Mouse (Mus musculus) lung, postnatal 10 days (tissue): ENCODE measurements at regions not wholly inside any gene's neighbourhood (a gene's known extent, or its start where the extent isn't known, plus 50 kb on each side); places are given as distances from the start of the nearest gene placed in this dataset.
"Not testable (repeated sequence)": the region's sequence is repeated elsewhere in the genome, so short reads cannot be mapped to it uniquely, and the experiment has no call there.

ENCODE experiments used
- DNase-seq: peaks from one replicate; pipeline ENCODE4 v3.0.0; 2021

DNA sequence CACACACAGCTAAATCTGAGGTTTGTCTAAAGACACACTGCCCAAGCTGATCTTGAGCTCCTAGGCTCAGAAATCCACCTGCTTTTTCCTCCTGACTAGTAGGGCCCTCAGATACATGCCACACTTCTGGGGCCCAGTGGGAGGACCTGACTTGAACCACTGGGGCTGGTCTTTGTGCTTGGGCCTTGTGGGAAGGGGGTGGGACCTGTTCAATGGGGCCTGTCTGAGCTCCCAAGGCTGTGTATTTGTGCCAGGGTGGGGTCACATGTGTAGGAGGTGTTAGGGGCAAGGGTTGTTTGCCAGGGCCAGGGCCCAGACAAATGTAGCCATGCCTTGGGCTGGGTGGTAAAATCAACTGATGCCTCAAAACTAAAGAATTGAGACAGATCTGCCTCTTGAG lies 56.8 kb downstream of the Gm8765 start:
- DNase-seq = not testable (repeated sequence)

DNA sequence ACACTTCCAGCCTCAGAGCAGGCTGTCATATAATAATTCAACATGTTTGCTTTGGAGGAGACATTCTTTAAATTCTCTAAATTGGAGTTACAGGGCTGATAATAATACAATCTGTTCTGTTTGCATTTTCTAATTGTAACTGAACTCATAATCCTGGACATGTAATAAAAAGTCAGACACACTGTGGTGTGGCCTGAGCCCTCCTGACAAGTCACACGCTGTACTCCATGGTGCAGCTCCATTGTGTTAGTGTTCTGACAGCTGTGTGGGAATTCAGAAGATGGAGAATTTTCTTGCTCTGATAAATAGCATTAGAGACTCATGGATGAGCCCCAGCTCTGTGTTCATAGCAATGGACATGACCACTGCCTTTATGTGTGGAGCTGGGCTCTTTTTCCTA lies 58.2 kb downstream of the Gm8765 start:
- not testable (repeated sequence) for DNase-seq

DNA sequence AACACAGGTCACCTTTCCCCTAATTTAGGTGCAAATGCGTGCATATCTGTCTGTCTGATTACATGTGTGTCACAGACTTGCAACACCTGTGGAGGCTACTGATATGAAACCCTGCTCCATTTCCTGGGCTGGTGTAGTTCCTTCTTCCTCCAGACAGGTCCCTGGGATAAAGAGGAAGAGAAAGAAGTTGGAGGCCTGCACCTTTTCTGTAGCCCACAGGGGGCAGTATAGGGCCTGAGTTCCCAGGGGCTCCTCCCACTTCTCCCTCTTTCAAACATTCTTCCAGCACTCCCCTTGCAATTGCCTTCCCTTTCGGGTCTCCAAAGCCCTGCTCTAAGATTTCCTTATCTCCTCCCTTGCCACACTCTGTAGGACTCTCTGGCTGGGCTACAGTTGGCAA lies 66.5 kb downstream of the Gm8765 start:
- no peak for DNase-seq

DNA sequence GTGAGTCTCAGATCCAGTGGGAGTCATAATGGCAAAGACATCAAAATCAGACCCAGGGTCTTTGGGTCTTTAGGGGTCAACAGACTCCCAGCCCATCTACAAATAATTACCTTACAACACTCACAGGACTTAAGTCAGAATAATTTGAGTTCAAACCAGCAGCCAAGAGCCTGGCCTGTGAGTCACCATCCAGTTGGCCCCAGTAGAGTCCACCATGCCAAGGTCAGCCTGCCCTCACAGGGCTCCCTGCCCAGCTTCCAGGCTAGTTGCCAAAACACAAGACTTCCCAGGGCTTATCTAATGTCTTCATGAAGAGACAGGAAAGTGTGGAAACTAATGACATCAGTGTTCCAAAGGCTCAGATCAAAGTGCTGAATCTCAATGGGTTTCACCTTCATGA lies 81.9 kb downstream of the Gm8765 start:
- DNase-seq = not testable (repeated sequence)

DNA sequence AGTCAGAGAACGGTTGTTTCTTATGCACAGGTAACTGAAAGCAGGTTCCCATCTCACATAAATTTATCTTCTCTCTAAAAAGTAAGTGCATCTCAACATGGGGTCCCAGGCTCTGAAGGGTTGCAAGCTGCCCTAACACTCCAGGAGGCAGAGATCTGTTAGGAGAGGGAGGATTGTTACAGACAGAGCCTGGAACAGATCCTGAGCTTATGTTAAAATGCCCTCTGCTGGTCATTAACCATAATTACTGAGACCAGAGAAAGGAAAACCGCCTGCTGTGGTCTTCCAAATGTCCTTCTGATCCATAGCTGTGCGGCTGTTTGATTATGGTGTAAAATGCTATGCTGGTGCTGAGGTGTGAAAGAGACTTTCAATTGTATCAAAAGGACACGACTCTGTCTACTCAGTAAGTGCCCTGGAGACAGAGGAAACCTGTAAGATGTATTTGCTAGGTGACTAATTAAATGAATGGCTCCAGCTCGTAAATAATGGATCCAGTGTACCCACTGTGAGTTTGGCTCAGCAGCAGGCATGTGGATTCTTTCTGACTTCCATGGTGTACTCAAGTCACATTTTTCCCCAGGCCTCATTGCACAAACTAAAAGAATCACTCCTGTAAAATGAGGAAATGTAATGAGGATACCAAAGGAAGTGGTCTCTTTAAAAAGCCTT lies 131.9 kb downstream of the Gm8765 start:
- DNase-seq = peak; percentile 4
